Mouse (Mus musculus): ENCODE measurements at regions not wholly inside any gene's neighbourhood (a gene's known extent, or its start where the extent isn't known, plus 50 kb on each side); places are given as distances from the start of the nearest gene placed in this dataset.

DNA sequence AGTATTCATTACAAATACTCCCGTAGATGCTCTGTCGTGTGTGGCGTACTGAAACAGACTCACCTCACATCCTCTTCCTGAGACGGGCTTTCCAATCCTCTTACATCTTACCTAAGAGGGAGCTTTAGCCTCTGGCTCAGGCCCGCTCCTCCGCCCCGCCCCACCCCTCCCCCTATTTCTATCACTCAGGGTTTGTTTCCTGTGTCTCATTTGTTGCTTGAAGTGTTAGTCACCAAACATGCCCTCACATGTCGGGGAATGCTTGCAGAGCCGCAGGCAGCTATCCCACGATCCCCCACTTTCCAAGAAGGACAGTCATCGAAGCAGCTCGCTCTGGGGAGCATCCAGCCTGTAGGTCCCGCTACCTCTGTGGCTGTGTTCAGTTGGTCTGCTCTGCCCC, 101.6 kb upstream of the Mrps10 start:
- H3K4me3 ChIP-seq (ENCODE audit: low read depth, low read length): no peak overlapping the region
- DNase-seq (ENCODE audit: low spot score): no peak
- H3K27ac ChIP-seq (ENCODE audit: low read depth, low read length): no peak overlapping the region
- H3K4me2 ChIP-seq (ENCODE audit: low read depth, low read length, poor library complexity, severe bottlenecking): no peak overlapping the region
- no peaks in the 10 kb centered on the region for H3K36me3 ChIP-seq (ENCODE audit: insufficient read depth, low read length)
- no peaks in the 10 kb centered on the region for H3K4me1 ChIP-seq (ENCODE audit: insufficient read depth, low read length)
- no peak for TF ChIP-seq CTCF (IDR thresholded peaks at IDR 0.05)
- no peaks in the 10 kb centered on the region for H3K9me3 ChIP-seq (ENCODE audit: low read length)
- no peak for ATAC-seq (ENCODE audit: low FRiP score)
- no peaks in the 10 kb centered on the region for H3K27me3 ChIP-seq (ENCODE audit: insufficient read depth, low read length)
- H3K9ac ChIP-seq (replicated peaks; ENCODE audit: low read length, poor library complexity, severe bottlenecking): no peak overlapping the region
- 92% methylated on average over 13 of the region's 13 CpGs for WGBS

GRCm38 (mm10) chr17:47266335-47266734, 102.4 kb upstream of the Mrps10 start:
- H3K36me3 ChIP-seq (ENCODE audit: insufficient read depth, low read length): no peaks in the 10 kb centered on the region
- no peak overlapping the region for H3K4me2 ChIP-seq (ENCODE audit: low read depth, low read length, poor library complexity, severe bottlenecking)
- no peak overlapping the region for H3K4me3 ChIP-seq (ENCODE audit: low read depth, low read length)
- 92% methylated on average over 7 of the region's 7 CpGs for WGBS
- ATAC-seq (ENCODE audit: low FRiP score): no peak
- TF ChIP-seq CTCF (IDR thresholded peaks at IDR 0.05): no peak
- H3K9me3 ChIP-seq (ENCODE audit: low read length): no peaks in the 10 kb centered on the region
- H3K9ac ChIP-seq (replicated peaks; ENCODE audit: low read length, poor library complexity, severe bottlenecking): no peak overlapping the region
- H3K27me3 ChIP-seq (ENCODE audit: insufficient read depth, low read length): no peaks in the 10 kb centered on the region
- H3K27ac ChIP-seq (ENCODE audit: low read depth, low read length): no peak overlapping the region
- DNase-seq (ENCODE audit: low spot score): no peak
- no peaks in the 10 kb centered on the region for H3K4me1 ChIP-seq (ENCODE audit: insufficient read depth, low read length)

- H3K27ac ChIP-seq (ENCODE audit: low read depth, low read length): no peak overlapping the region
- no peak for TF ChIP-seq CTCF (IDR thresholded peaks at IDR 0.05)
- no peak overlapping the region for H3K4me3 ChIP-seq (ENCODE audit: low read depth, low read length)
- 93% methylated on average over 9 of the region's 9 CpGs for WGBS
- DNase-seq (ENCODE audit: low spot score) (no peak), ATAC-seq (ENCODE audit: low FRiP score) (no peak)
- H3K9ac ChIP-seq (replicated peaks; ENCODE audit: low read length, poor library complexity, severe bottlenecking): no peak overlapping the region
- no peaks in the 10 kb centered on the region for H3K27me3 ChIP-seq (ENCODE audit: insufficient read depth, low read length)
- no peaks in the 10 kb centered on the region for H3K4me1 ChIP-seq (ENCODE audit: insufficient read depth, low read length)
- H3K36me3 ChIP-seq (ENCODE audit: insufficient read depth, low read length): no peaks in the 10 kb centered on the region
- H3K9me3 ChIP-seq (ENCODE audit: low read length): no peaks in the 10 kb centered on the region
- H3K4me2 ChIP-seq (ENCODE audit: low read depth, low read length, poor library complexity, severe bottlenecking): no peak overlapping the region
Observed at GRCm38 (mm10) chr17:47262986-47263385, 105.7 kb upstream of the Mrps10 start.

GRCm38 (mm10) chr17:47262141-47262540, 106.5 kb upstream of the Mrps10 start:
- H3K27me3 ChIP-seq (ENCODE audit: insufficient read depth, low read length): no peaks in the 10 kb centered on the region
- no peak for DNase-seq (ENCODE audit: low spot score)
- no peaks in the 10 kb centered on the region for H3K4me1 ChIP-seq (ENCODE audit: insufficient read depth, low read length)
- no peak overlapping the region for H3K4me2 ChIP-seq (ENCODE audit: low read depth, low read length, poor library complexity, severe bottlenecking)
- no peak overlapping the region for H3K27ac ChIP-seq (ENCODE audit: low read depth, low read length)
- H3K36me3 ChIP-seq (ENCODE audit: insufficient read depth, low read length): no peaks in the 10 kb centered on the region
- ATAC-seq (ENCODE audit: low FRiP score): no peak
- TF ChIP-seq CTCF (IDR thresholded peaks at IDR 0.05): no peak
- no peak overlapping the region for H3K4me3 ChIP-seq (ENCODE audit: low read depth, low read length)
- WGBS: 96% methylated on average over 5 of the region's 5 CpGs
- H3K9ac ChIP-seq (replicated peaks; ENCODE audit: low read length, poor library complexity, severe bottlenecking): no peak overlapping the region
- H3K9me3 ChIP-seq (ENCODE audit: low read length): no peaks in the 10 kb centered on the region

DNA sequence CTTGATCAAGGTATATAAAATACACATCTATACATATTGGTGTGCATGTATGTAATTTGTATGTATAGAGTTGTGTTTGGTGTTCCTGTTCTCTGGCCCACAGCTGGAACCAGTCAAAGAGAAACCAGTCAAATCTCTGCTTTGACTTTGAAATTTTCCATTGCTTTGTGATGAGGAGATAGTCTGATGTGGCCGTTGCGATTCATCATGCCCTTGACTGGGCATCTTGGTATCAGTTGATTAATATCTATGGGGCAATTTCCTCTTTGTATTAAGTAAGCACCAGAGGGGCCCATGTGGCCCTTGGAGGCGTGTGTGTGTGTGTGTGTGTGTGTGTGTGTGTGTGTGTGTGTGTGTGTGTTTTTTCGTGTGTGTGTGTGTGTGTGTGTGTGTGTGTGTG, 107.7 kb upstream of the Mrps10 start:
- Histone ChIP-seq H3K4me1 (ENCODE audit: insufficient read depth, low read length) (no peaks in the 10 kb centered on the region), H3K4me2 (ENCODE audit: low read depth, low read length, poor library complexity, severe bottlenecking) (no peak overlapping the region), H3K27me3 (ENCODE audit: insufficient read depth, low read length) (no peaks in the 10 kb centered on the region), H3K9ac (replicated peaks; ENCODE audit: low read length, poor library complexity, severe bottlenecking) (no peak overlapping the region), H3K9me3 (ENCODE audit: low read length) (no peaks in the 10 kb centered on the region), H3K4me3 (ENCODE audit: low read depth, low read length) (no peak overlapping the region), H3K36me3 (ENCODE audit: insufficient read depth, low read length) (no peaks in the 10 kb centered on the region), H3K27ac (ENCODE audit: low read depth, low read length) (no peak overlapping the region)
- 87% methylated on average over 4 of the region's 4 CpGs for WGBS
- ATAC-seq (ENCODE audit: low FRiP score) (no peak), DNase-seq (ENCODE audit: low spot score) (no peak)
- no peak for TF ChIP-seq CTCF (IDR thresholded peaks at IDR 0.05)

GRCm38 (mm10) chr17:47258296-47258695, 110.4 kb upstream of the Mrps10 start:
- H3K36me3 ChIP-seq (ENCODE audit: insufficient read depth, low read length): no peaks in the 10 kb centered on the region
- H3K27me3 ChIP-seq (ENCODE audit: insufficient read depth, low read length): no peaks in the 10 kb centered on the region
- H3K4me2 ChIP-seq (ENCODE audit: low read depth, low read length, poor library complexity, severe bottlenecking): no peak overlapping the region
- DNase-seq (ENCODE audit: low spot score): no peak
- no peaks in the 10 kb centered on the region for H3K9me3 ChIP-seq (ENCODE audit: low read length)
- H3K4me3 ChIP-seq (ENCODE audit: low read depth, low read length): no peak overlapping the region
- WGBS: 96% methylated on average over 2 of the region's 2 CpGs
- H3K27ac ChIP-seq (ENCODE audit: low read depth, low read length): no peak overlapping the region
- no peak for ATAC-seq (ENCODE audit: low FRiP score)
- no peak for TF ChIP-seq CTCF (IDR thresholded peaks at IDR 0.05)
- no peaks in the 10 kb centered on the region for H3K4me1 ChIP-seq (ENCODE audit: insufficient read depth, low read length)
- no peak overlapping the region for H3K9ac ChIP-seq (replicated peaks; ENCODE audit: low read length, poor library complexity, severe bottlenecking)

- Histone ChIP-seq H3K36me3 (ENCODE audit: insufficient read depth, low read length) (no peaks in the 10 kb centered on the region), H3K4me2 (ENCODE audit: low read depth, low read length, poor library complexity, severe bottlenecking) (no peak overlapping the region), H3K9ac (replicated peaks; ENCODE audit: low read length, poor library complexity, severe bottlenecking) (no peak overlapping the region), H3K27me3 (ENCODE audit: insufficient read depth, low read length) (no peaks in the 10 kb centered on the region), H3K9me3 (ENCODE audit: low read length) (no peaks in the 10 kb centered on the region), H3K27ac (ENCODE audit: low read depth, low read length) (no peak overlapping the region), H3K4me3 (ENCODE audit: low read depth, low read length) (no peak overlapping the region), H3K4me1 (ENCODE audit: insufficient read depth, low read length) (no peaks in the 10 kb centered on the region)
- DNase-seq (ENCODE audit: low spot score) (no peak), ATAC-seq (ENCODE audit: low FRiP score) (no peak)
- WGBS: 93% methylated on average over 8 of the region's 8 CpGs
- no peak for TF ChIP-seq CTCF (IDR thresholded peaks at IDR 0.05)
Observed at GRCm38 (mm10) chr17:47255209-47255608, 113.5 kb upstream of the Mrps10 start.
